23 mouse cellular contexts compared by ENCODE assay signal in the genomic region with DNA sequence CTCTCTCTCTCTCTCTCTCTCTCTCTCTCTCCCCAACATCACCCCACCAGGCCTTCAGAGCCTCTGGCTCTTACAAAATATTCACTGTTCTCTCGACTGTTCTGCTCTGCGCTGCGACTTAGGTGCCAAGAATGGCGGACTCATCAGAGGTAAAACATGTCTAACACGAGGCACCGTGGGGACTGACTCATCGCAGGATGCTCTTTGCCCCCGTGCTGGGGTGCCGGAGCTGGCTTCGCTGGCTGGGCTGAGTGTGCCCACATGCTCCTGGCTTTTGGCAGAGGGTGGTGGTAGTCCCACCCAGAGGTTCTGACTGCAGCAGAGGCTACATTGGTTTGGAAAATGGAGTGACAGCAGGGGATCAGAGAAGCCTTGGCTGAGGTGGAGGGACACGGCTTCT.
A peak's percentile ranks its signal among the peaks of the same experiment; 100 is the strongest.
DNase-seq lines count a peak whose midpoint lies in the region; ATAC-seq and TF ChIP-seq lines count a peak whose summit lies in the region.
"Had no signal": no experiment of that assay in that cellular context is flagged by ENCODE, and none has a peak within 500 bp of the region (broad histone marks: within the 10 kb centered on the region; RNA-seq: fewer than 3 reads in every experiment).

No protein-coding gene starts in this region.

- no peak for ATAC-seq in CD4-positive, CD25-positive, alpha-beta regulatory T cell, adult 4 months
- ATAC-seq: forebrain, embryonic 14.5 days; hindbrain, embryonic 16.5 days had no signal

- no peak overlapping the region for H3K4me3 ChIP-seq in kidney, adult 2 months (ENCODE audit: insufficient read depth, low read depth, low read length)
- H3K4me3 ChIP-seq: embryonic facial prominence, embryonic 15.5 days; erythroblast, embryonic 14.5 days; forebrain, embryonic 10.5 days; heart, embryonic 13.5 days; hindbrain, embryonic 12.5 days had no signal

- no peak for TF ChIP-seq POLR2A in kidney, adult 2 months (IDR thresholded peaks at IDR 0.05; ENCODE audit: low read depth, low read length)

- no peaks in the 10 kb centered on the region for H3K36me3 ChIP-seq in kidney, adult 2 months (ENCODE audit: control insufficient read depth, insufficient read depth, low read length)
- H3K36me3 ChIP-seq: embryonic facial prominence, embryonic 15.5 days; forebrain, embryonic 10.5 days; heart, embryonic 13.5 days; hindbrain, embryonic 12.5 days had no signal

- H3K4me1 ChIP-seq in kidney, adult 2 months (ENCODE audit: control insufficient read depth, insufficient read depth, low read length): no peaks in the 10 kb centered on the region

- TF ChIP-seq CTCF in kidney, adult 2 months (conservative IDR thresholded peaks at IDR 0.05; ENCODE audit: insufficient read depth, insufficient read length, low read depth, low read length): no peak

- no peak overlapping the region for H3K27ac ChIP-seq in kidney, adult 2 months (ENCODE audit: insufficient read depth, low read depth, low read length)
- H3K27ac ChIP-seq: embryonic facial prominence, embryonic 15.5 days; forebrain, embryonic 10.5 days; heart, embryonic 13.5 days; hindbrain, embryonic 12.5 days had no signal

- peak; percentile 64 for DNase-seq in kidney, adult 2 months
- no peak for DNase-seq in kidney, postnatal 4 days
- DNase-seq in 3134 (ENCODE audit: extremely low read depth, insufficient read length, low spot score): peak; percentile 29
- DNase-seq in Muller cell, postnatal 12 days (ENCODE audit: inconsistent ontology term): peak; percentile 48
- peak; percentile 45 for DNase-seq in kidney, postnatal 14 days
- no peak for DNase-seq in cerebellum, postnatal 36 days
- DNase-seq: adrenal gland, adult 2 months; adrenal gland, postnatal 25 days; B cell, adult 2 months; cerebellum, adult 2 months; cerebellum, postnatal 10 days; embryo, embryonic 11 days; gastrocnemius, postnatal 36 days; heart, adult 11 months; heart, postnatal 36 days had no signal

- H3K27me3 ChIP-seq in kidney, adult 2 months (replicated peaks; ENCODE audit: control insufficient read depth, insufficient read depth, low read length): no peaks in the 10 kb centered on the region
- H3K27me3 ChIP-seq: hindbrain, embryonic 12.5 days had no signal

- 38% methylated on average over 11 of the region's 11 CpGs for WGBS in kidney, adult 2 months

Comparison
In these comparisons a context has a peak if more than half of its experiments do, and no peak if none do; other contexts are left out.
1. DNase-seq: peak in kidney, adult 2 months (single experiment), 3134 (single experiment), Muller cell, postnatal 12 days (single experiment) and kidney, postnatal 14 days (single experiment); none in kidney, postnatal 4 days (0 of 2) and cerebellum, postnatal 36 days (0 of 2).